Mouse (Mus musculus) embryonic fibroblast, embryonic 13.5 days (primary cell): ENCODE measurements around the gene Oip5.

ENCODE experiments used
- CTCF ChIP-seq: IDR thresholded peaks from 2 replicates; pipeline ENCODE4 v1.5.1; 2011; ENCODE audit warnings: mild to moderate bottlenecking, control low read depth, low read length, moderate library complexity, borderline replicate concordance; ENCODE audit not compliant: insufficient read depth
- POLR2A ChIP-seq: IDR thresholded peaks from 2 replicates; pipeline ENCODE4 v1.6.1; 2011; ENCODE audit warnings: low read depth, mild to moderate bottlenecking, control low read depth, low read length, moderate library complexity

DNA sequence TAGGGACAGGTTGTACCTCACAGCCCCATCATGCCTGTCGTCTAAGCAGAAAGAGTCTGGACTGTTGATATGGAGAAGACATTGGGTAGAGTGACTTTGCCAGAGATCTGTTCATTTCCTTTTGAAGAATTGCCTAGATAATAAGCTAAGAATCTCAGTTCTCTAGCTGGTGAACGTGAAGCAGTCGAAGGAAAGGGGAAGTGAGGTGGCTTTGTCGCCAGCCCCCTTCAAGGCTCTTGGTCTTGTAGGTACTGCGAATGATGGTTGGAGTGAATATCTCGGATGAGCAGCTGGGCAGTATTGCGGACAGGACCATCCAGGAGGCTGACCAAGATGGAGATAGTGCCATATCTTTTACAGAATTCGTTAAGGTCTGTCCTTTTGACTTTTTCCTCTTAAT lies 34.0 kb downstream of the Oip5 start:
- no peak for TF ChIP-seq CTCF
- TF ChIP-seq POLR2A = no peak
